Mouse (Mus musculus) embryonic fibroblast, embryonic 13.5 days (primary cell): ENCODE results near the gene Ntrk1.

Experiments used
- CTCF ChIP-seq: IDR thresholded peaks from 2 replicates; pipeline ENCODE4 v1.5.1; 2011; ENCODE audit warnings: mild to moderate bottlenecking, control low read depth, low read length, moderate library complexity, borderline replicate concordance; ENCODE audit not compliant: insufficient read depth
- POLR2A ChIP-seq: IDR thresholded peaks from 2 replicates; pipeline ENCODE4 v1.6.1; 2011; ENCODE audit warnings: low read depth, mild to moderate bottlenecking, control low read depth, low read length, moderate library complexity

DNA sequence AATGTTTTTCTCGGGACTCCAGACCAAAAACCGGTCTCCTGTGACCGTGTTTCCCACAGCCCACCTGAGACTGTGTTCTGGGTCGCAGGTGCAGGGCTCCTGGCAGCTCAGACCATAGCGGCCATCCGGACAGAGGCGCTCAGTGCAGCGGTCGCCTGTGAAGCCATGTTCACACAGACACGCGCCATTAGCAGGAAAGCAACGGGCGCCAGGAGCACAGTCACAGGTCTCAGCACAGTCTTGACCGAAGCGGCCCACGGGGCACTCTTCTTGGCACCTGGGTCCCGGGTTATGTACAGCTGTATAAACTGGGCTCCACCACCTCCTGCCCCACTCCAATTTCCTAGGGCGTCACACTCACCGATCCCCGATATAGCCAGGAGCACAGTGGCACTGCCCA, 38.5 kb downstream of the Ntrk1 start:
- no peak for TF ChIP-seq POLR2A
- no peak for TF ChIP-seq CTCF
